ENCODE assay signal across 14 mouse cellular contexts in the genomic region with DNA sequence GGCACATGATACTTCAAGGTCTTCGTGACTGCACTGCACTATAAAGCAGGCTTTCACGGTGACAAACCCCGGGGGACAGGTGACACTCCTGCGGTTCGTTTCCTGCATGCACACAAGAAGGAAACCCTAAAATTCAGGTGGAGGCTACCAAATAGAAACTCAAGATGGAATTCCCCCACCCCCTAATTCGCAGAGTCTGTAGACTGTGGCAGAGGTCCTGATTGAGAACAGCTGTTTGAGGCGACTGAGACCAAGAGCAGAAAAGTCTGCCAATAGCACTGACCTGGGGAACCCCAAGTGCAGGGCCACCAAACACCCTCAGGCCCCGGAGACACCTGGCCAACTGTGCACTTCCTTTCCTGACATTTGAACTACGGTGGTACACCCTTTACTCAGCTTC.
DNase-seq lines count a peak whose midpoint lies in the region; ATAC-seq lines count a peak whose summit lies in the region.
"Had no signal": no experiment of that assay in that cellular context is flagged by ENCODE, and none has a peak within 500 bp of the region (broad histone marks: within the 10 kb centered on the region; RNA-seq: fewer than 3 reads in every experiment).

No protein-coding gene starts in this region.

- intact Hi-C loops in gastrocnemius, postnatal 14 days (cut with DNase I; ENCODE audit: low total_unique reads), result no loop called here

- H3K4me3 ChIP-seq in embryonic facial prominence, embryonic 12.5 days, result no peak overlapping the region
- no peak overlapping the region for H3K4me3 ChIP-seq in intestine, embryonic 15.5 days (replicated peaks)
- H3K4me3 ChIP-seq in midbrain, embryonic 15.5 days, result no peak overlapping the region
- H3K4me3 ChIP-seq: lung, embryonic 15.5 days; neural tube, embryonic 12.5 days had no signal

- 0 out of 2 replicates have a peak, but pooled peaks have one; percentile 10 for ATAC-seq in embryonic facial prominence, embryonic 12.5 days (ENCODE audit: insufficient number of reproducible peaks, insufficient read depth, low FRiP score, low TSS enrichment)
- no peak for ATAC-seq in intestine, embryonic 15.5 days
- ATAC-seq in midbrain, embryonic 15.5 days (replicated peaks), result no peak
- ATAC-seq: intestine, embryonic 16.5 days had no signal

- no peak overlapping the region for H3K4me2 ChIP-seq in embryonic facial prominence, embryonic 12.5 days (replicated peaks)
- H3K4me2 ChIP-seq in intestine, embryonic 15.5 days (replicated peaks), result no peak overlapping the region
- H3K4me2 ChIP-seq in midbrain, embryonic 15.5 days, result no peak overlapping the region
- H3K4me2 ChIP-seq: lung, embryonic 15.5 days; neural tube, embryonic 12.5 days had no signal

- 0 out of 2 replicates have a peak overlapping the region, but pooled peaks have one; percentile 2 for H3K27ac ChIP-seq in embryonic facial prominence, embryonic 12.5 days
- no peak overlapping the region for H3K27ac ChIP-seq in intestine, embryonic 15.5 days
- H3K27ac ChIP-seq in midbrain, embryonic 15.5 days, result no peak overlapping the region
- H3K27ac ChIP-seq: kidney, postnatal 0 days; lung, embryonic 15.5 days; neural tube, embryonic 12.5 days had no signal

- H3K9ac ChIP-seq in embryonic facial prominence, embryonic 12.5 days, result no peak overlapping the region
- H3K9ac ChIP-seq in intestine, embryonic 15.5 days, result no peak overlapping the region
- H3K9ac ChIP-seq in midbrain, embryonic 15.5 days, result no peak overlapping the region
- H3K9ac ChIP-seq: lung, embryonic 15.5 days; neural tube, embryonic 12.5 days had no signal

- peak; percentile 85 for DNase-seq in heart, adult 11 months
- no peak for DNase-seq in heart, adult 8-10 months (ENCODE audit: low spot score)
- peak; percentile 68 to 79 for DNase-seq in B cell, adult 2 months
- DNase-seq in mesoderm, embryonic 11.5 days (ENCODE audit: low read depth, low spot score), result peak; percentile 8
- no peak for DNase-seq in gastrocnemius, postnatal 14 days
- DNase-seq: adrenal gland, adult 8-10 months; cerebellum, adult 2 months had no signal

- peaks cover 13% of the 10 kb centered on the region for H3K4me1 ChIP-seq in embryonic facial prominence, embryonic 12.5 days
- no peaks in the 10 kb centered on the region for H3K4me1 ChIP-seq in intestine, embryonic 15.5 days (replicated peaks)
- no peaks in the 10 kb centered on the region for H3K4me1 ChIP-seq in midbrain, embryonic 15.5 days
- H3K4me1 ChIP-seq: lung, embryonic 15.5 days had no signal

- no peaks in the 10 kb centered on the region for H3K36me3 ChIP-seq in embryonic facial prominence, embryonic 12.5 days
- H3K36me3 ChIP-seq in intestine, embryonic 15.5 days, result no peaks in the 10 kb centered on the region
- no peaks in the 10 kb centered on the region for H3K36me3 ChIP-seq in midbrain, embryonic 15.5 days (replicated peaks)
- H3K36me3 ChIP-seq: lung, embryonic 15.5 days; neural tube, embryonic 12.5 days had no signal

- 37% methylated on average over 9 of the region's 9 CpGs for WGBS in embryonic facial prominence, embryonic 12.5 days
- WGBS in intestine, embryonic 15.5 days, result 76% methylated on average over 9 of the region's 9 CpGs
- 88% methylated on average over 9 of the region's 9 CpGs for WGBS in midbrain, embryonic 15.5 days

- H3K9me3 ChIP-seq in embryonic facial prominence, embryonic 12.5 days, result no peaks in the 10 kb centered on the region
- H3K9me3 ChIP-seq in intestine, embryonic 15.5 days, result no peaks in the 10 kb centered on the region
- no peaks in the 10 kb centered on the region for H3K9me3 ChIP-seq in midbrain, embryonic 15.5 days
- H3K9me3 ChIP-seq: lung, embryonic 15.5 days; neural tube, embryonic 12.5 days had no signal

- H3K27me3 ChIP-seq in embryonic facial prominence, embryonic 12.5 days, result no peaks in the 10 kb centered on the region
- no peaks in the 10 kb centered on the region for H3K27me3 ChIP-seq in intestine, embryonic 15.5 days (replicated peaks)
- H3K27me3 ChIP-seq in midbrain, embryonic 15.5 days (replicated peaks), result no peaks in the 10 kb centered on the region
- H3K27me3 ChIP-seq: lung, embryonic 15.5 days; neural tube, embryonic 12.5 days had no signal

Comparison
In these comparisons a context has a peak if more than half of its experiments do, and no peak if none do; other contexts are left out.
1. DNase-seq: peak in heart, adult 11 months (single experiment), B cell, adult 2 months (2 of 2) and mesoderm, embryonic 11.5 days (single experiment); none in heart, adult 8-10 months (single experiment) and gastrocnemius, postnatal 14 days (single experiment).